Mouse (Mus musculus): ENCODE results near the gene Rnf34. TPM values are rescaled to one million over a fixed set of nuclear protein-coding genes. Genes with fewer than 3 reads are reported as not detected.

The Rnf34 gene
- total RNA-seq, 2 experiments from 2014 or later = 57.7 to 58.8 TPM

- no peak for DNase-seq
Observed at GRCm38 (mm10) chr5:122873573-122873972, 23.7 kb downstream of the Rnf34 start.

DNA sequence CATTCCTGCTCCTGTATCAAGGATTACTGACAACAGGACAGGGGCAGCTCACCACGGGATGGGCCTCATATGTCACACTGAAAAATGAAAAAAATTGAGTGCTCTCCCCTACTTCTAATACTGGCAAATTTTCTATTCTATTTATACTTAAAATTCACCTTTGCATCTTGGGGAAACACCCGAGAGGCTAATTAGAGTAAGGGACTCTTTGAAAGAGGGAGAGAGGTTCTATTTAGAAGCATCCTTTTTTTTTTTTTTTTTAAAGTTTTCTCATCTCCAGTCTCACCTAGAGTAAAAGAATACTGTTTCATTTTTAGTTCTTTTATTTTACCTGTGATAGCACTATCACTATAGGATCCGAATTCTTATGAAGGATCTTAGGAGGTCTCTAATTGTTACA is 24.5 kb downstream of the Rnf34 start:
- DNase-seq = no peak

DNA sequence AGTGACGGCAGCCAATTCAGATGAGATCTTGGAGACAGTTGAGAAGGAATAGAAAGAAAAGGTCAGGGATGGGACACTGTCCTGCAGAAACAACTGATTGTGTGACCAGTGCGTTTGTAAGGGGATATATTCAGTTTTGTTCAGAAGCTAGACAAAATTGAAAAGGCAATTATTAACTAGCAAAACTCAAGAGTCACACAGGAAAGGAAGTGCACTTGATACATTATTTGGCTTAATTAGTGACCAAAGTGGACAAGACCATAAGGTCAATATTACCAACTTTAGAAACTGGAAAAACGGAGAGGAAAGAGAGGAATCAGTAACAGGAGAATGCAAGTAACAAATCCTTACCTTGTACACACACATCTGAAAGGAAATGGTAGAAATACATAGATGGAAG is 26.8 kb downstream of the Rnf34 start:
- no peak for DNase-seq

GRCm38 (mm10) chr5:122880241-122880980 is 30.6 kb downstream of the Rnf34 start:
- no peak for DNase-seq

GRCm38 (mm10) chr5:122881313-122881712 is 31.5 kb downstream of the Rnf34 start:
- DNase-seq = peak; percentile 67

DNA sequence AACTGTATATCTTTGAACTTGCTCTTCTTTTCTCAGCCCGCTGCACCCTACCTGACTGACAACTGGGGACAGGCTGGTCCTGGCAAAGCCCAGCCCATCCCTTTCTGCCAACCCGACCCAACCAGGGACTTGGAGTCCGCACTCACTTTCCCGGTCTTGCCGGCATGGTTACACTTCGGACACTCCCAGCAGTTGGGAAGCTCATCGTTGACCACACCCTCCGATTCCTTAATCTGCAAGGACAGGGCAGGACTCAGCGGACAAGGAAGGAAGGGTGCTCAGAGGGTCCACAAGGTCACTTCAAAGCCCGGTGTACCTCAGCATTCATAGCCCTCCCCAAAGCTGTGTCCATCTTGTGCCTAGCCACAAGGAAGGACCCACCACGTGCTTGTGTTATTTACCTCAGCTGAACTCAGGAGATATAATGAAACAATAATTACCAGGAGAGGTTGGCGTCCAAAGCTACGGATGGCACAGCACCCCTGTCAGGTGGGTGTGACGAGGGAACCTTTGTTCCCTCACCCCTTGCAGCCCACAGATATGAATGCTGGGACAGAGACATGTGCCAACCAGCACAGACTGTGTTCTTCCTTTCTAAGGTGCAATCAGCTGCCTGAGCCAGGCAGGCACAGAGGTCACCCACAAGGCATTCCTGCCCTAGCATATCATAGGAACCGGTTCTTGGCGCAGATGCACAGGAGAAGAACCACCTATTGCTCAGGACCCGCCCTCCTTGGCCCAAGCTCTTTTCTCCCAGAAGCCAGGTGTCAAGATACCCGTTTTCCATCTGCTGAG is 32.6 kb downstream of the Rnf34 start:
- no peak for DNase-seq

GRCm38 (mm10) chr5:122883237-122883636 is 33.4 kb downstream of the Rnf34 start:
- DNase-seq = no peak

DNA sequence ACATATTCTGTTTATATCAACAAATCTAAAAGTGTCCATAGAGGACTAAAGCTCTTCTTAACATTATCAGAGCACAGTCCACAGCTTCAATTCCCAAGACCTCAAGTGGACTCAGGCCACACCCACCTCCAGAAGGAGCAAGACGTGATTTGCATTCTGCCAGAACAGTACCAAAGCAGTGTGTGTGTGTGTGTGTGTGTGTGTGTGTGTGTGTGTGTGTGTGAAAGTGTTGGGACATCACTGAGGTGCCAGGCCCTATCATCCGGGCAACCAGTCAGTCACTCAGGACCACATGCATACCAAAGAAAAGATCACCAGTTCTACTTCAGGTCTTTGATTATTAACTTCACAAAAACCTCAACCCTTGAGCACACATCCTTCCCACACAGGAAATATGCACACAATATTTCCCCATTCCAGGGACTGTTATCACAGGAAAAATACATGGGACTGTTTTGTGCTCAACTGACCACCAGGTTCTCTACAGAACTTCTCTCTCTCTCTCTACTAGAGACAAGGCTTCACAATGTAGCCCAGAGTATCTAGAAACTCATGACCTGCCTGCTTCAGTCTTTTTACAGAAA is 33.9 kb downstream of the Rnf34 start:
- DNase-seq = no peak

DNA sequence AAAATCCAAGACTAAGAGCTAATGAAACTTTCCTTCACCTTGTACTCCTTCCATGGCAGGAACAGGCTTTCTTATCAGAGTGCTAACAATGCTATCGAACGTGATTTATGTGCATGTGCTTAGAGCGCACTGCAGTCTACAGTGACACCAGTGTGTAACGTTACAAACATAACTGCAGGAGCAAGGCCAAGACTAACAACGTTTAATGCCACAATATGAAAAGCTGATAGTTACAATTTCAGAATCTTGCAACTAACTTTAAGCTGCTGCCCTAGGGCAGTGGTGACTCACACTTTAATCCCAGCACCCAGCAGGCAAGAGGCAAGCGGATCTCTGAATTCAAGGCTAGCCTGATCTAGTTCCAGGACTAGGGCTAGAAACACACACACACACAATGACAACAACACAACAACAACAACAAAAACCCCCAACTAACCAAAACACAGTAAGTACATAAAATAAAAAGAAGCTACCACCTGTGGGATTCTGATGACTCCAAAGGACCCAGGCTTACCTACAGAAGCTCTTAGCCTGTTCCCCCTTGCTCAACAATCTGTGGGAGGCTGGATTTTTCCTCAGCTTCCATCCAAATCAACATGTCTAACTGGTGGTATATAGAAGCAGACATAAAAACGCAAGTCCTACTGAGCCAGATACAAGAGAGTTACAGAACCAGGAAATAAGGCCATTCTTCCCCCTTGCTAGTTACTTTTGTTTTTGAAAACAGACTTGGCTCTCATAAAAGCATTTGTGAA is 34.9 kb downstream of the Rnf34 start:
- DNase-seq = no peak

GRCm38 (mm10) chr5:122887033-122887432 is 37.2 kb downstream of the Rnf34 start:
- no peak for DNase-seq

GRCm38 (mm10) chr5:122887926-122888611 is 38.2 kb downstream of the Rnf34 start:
- no peak for DNase-seq

GRCm38 (mm10) chr5:122888612-122889214 is 38.9 kb downstream of the Rnf34 start:
- DNase-seq = no peak

GRCm38 (mm10) chr5:122890396-122890795 is 40.5 kb downstream of the Rnf34 start:
- no peak for DNase-seq

- no peak for DNase-seq
Observed at GRCm38 (mm10) chr5:122893270-122893669, 43.4 kb downstream of the Rnf34 start.

DNA sequence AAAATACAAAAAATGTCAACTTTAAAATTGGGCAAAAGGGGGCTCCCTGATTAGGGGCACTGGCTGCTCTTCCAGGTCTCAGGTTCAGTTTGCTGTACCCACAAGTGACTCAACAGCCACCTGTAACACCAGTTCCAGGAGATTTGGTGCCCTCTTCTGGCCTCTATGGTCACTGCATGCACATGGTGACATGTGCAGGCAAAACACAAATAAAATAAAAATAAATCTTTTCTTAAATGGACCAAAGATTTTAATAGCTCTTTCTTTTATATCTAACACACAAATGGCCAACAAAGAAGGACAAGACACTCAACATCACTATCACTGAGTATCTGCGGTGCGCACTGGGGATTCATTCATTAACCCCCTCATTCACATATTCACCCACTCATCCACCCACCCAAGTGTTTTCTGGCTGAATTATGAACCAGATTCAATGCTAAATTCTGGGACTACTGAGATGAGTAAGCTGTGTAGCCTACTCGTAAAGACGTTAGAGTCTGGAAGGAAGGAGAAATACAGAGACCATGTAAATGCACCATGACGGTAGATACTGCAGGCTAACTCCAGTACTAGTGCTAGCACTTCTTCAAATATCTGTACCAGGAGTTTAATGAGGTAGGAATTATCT is 44.3 kb downstream of the Rnf34 start:
- DNase-seq = peak in 1 of 2 experiments; percentile 53

DNA sequence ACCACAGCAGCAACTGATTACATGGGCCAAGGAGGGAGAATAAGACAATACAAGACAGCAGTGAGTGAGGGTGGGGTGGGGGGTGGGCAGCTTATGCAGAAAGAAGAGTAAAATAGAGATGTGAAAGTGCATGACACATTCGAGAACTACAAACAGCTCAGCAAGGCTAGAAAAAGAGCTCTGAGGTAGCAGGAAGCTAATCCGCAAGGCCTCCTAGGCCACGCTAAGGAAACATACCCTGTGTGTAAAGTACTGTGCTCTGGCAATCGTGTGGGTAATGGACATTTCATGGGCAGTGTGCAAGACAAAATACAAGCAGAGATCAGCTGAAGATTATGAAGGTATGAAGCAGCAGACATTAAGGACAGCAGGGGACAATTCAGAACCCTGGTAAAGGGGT is 45.0 kb downstream of the Rnf34 start:
- DNase-seq = no peak

GRCm38 (mm10) chr5:122898153-122898552 is 48.3 kb downstream of the Rnf34 start:
- no peak for DNase-seq

- no peak for DNase-seq
Observed at GRCm38 (mm10) chr5:122898963-122899776, 49.3 kb downstream of the Rnf34 start.

DNA sequence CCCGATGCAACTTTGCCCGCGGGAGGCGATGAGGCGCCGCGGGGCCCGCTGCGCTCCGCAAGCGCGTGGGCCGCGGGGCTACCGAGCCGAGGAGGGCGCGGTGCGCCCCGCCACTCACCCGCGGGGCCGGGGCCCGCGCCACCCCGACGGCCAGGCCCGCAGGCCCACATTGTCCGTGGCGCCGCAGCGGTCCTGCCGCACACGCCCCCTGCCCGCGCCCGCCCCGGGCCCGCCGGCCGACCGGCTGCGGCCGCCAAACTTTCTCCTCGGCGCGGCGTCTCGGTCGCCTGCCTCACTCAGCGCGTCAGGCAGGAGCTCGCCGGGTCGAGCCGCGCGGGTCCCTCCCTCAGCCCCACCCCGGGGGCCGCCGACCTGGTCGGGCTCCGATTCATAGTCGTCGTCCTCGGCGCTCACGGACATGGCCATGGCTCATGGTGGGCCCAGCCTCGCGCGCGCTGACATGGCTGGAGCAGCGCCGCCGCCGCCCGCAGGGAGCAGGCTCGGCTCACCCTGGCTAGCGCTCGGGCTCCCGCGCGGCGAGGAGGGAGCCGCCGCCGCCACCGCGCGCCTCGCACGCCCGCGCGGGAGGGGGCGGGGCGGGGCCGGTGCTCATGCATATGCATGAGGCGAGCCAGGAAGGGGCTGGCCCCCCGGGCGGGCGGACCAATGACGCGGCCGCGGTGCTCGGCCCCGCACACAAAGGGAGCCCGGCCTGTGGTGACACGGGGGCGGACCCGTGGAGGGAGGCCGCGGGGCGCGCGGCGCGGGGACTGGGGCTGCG is 50.1 kb downstream of the Rnf34 start:
- DNase-seq = peak; percentile 78 to 85
